Mouse (Mus musculus) gastrocnemius, postnatal 10 days (tissue): ENCODE results near the gene Chaf1a. TPM values are rescaled to one million over a fixed set of nuclear protein-coding genes. Genes with fewer than 3 reads are reported as not detected.

Experiments used
- DNase-seq: peaks from one replicate; pipeline ENCODE4 v3.0.0; 2021; ENCODE audit warnings: mixed read lengths
- total RNA-seq, 2 experiments: library from RNA; stranded (reverse); gene quantifications; 2 replicates each; pipeline ENCODE4 v1.2.3; 2021

Gene Chaf1a
- total RNA-seq, 2 experiments from 2014 or later, result 3.6 to 8.7 TPM

DNA sequence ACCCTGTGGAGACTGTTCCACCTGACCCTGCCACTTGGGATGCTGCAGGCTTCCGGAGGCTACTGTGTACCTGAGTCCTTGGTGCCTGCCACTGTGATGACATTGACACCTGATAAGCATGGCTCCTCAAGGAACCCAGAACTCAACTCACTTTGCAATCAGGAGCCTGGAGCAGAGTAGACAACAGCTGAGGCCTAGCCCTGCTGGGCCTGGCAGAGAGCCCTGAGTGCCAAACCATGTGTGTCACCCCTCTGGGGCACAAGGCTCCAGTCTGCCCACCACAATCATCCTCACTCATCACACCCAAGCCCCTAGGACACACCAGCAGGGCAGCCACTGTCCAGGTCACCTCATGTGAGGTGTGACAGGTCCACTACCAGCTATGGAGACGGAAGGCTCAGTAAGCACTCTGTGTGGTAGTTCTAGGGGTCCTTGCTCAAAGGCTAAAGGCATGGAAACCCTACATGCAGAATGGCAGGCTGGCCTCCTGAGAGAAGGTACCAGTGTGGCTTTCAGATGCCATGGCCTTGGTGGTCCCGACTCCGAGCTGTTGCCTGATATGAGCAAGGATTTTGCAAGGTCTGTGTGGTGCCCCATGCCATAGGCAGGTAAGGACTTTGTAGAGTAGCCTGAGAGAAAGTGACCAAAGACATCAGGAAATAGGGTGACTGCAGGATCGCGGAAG, 19.7 kb upstream of the Chaf1a start:
- no peak for DNase-seq

DNA sequence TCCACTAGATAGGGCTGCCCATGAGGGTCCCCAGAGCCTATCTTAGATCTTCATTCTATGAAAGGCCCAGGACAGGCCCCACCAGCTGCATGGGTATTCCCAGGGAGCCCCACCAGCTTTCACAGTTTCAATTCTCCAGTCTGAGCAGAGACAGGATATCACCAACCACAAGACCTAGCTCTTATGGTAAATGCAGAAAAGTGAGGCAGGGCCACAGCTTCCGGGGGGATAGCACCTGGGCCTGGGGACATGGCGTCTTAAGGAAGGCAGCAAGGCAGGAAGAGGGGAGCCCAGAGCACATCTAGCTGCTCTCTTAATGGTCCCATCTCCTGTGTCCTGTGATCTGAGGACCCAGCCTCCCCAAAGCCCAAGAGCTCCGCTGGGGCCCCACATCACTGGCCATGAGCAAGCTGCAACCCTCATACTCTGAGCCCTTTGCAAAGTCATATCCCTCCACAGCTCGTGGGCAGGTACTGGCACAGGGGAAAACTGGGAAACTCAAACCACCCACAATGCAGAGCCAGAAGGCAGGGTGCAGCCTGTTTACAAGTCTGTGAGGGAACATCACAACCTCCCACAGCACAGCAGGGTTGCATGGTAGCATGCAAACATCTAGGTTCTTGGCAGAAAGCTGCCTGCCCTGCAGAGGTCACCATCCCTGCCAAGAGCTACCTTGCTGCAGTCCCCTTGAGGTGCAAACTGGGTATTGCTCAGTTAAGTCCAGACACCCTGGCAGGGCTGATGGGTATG, 18.9 kb upstream of the Chaf1a start:
- no peak for DNase-seq

DNA sequence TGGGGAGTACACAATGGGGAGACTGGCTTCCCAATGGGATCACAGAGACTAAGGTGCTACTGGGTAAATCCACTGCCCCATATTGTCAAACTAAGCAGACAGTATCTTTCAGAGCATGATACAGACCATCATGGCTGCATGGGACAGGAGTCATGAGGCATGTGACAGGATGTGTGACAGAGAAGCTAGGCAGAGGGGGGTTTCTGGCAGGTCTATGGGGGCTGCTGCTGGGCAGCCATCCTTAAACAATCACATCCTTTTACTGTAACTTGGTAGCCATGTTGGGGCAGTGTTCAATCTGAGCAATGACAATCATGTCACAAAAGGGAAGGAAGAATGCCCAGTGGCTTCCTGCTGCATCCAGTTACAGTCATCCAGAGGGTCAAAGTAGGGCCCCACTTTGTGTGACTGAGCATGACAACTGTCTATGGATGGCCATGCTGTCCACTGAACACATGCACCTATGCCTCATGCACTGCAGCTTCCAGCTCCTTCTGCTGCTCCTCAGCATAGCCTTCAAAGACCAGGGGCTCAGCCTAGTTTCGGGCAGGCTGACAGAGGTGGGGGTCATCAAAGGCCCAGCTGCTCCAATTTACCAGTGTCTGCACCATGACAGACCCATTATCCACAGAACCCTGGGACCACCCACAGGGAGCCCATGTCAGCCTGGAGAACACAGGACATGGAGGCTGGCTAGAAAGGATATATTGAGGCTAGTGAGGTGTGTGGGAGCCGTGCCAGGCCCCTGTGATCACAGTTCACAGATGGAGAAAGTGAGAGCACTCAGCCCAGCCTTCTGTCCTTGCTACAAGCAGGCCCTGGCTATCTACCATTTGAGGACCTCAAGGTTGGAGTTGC, 17.9 kb upstream of the Chaf1a start:
- no peak for DNase-seq

DNA sequence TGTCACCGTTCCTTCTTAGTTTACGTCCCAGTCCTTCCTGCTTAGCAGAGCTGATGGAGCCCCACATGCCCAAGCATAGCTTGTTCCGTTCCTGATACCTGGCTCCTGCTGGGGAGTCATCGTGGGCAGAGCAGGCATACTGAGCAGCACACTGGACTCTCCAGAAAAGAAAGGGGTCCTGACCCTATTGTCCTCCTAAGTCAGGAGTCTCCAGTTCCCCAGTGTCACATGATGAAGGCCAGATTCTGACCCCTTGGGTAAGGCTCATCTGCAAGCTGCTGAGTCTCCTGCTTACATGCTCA, 17.3 kb upstream of the Chaf1a start:
- no peak for DNase-seq

DNA sequence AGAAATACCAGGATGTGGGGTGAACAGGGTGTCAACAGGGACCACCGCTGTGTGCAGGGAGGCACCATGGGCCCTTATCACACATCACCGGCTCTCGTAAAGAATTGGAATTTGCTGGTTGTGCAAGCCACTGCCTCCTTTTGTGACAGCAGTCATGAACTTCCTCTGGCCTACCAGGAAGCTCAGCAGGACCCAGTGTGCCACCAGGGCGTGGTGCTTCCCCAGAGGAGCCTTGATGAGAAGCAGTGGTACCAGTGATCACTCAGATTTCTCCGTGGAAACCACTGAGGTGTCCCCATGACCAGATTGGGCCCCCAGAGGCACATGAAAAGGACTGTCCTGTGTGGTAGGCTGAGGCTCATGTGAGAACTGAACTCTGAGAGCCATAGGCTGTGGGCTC, 16.9 kb upstream of the Chaf1a start:
- no peak for DNase-seq

DNA sequence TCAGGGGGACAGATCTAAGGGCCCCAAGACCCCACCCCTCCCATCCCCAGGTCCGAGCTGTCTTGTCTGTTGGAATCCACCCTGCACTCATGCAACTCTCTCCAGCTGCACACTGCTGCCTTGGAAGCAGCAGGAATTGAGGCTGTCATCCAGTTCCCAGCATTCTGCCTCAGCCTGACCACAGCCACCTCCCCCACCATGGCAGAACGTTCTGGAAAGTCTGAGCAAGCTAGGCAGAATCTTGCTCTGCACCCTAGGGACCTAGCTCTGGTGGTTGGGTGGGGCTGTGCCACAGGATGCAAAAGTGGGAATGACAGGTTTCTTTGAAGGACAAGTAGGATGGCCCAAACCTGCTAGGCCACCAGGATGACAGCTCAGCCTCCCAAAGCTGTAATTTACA, 15.8 kb upstream of the Chaf1a start:
- DNase-seq, result no peak

DNA sequence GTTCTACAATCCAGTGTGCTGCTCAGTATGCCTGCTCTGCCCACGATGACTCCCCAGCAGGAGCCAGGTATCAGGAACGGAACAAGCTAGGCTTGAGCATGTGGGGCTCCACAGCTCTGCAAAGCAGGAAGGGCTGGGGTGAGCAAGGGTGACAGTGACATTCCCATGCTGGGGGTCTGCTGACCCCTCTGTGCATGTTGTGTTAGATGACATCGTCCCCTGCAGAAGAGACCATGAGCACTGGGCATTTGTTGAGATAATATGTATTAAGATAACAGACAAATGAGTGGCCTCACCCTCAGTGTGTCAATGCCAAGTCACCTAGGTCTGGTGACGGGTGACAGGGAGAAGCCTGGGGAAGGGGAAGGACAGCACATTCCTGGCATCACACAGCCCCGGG, 15.3 kb upstream of the Chaf1a start:
- DNase-seq, result no peak

DNA sequence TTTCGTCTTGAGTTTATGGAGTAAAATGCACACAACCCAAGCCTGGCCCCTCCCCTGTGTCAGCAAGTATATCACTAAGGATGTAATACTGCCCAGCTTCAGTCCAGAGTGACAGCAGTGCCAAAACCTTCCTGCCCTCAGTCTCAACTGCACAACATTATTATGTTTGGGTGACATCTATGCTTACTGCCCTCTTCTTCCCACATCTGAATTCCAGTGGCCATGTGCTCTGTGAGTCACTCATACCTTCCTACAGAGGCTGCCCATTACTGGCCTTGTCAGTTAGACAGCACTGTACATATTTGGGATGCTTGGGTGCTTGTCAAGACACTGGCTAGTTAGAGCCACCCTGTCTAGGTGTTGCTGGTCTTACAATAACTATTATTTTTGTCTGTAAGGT, 13.9 kb upstream of the Chaf1a start:
- no peak for DNase-seq

DNA sequence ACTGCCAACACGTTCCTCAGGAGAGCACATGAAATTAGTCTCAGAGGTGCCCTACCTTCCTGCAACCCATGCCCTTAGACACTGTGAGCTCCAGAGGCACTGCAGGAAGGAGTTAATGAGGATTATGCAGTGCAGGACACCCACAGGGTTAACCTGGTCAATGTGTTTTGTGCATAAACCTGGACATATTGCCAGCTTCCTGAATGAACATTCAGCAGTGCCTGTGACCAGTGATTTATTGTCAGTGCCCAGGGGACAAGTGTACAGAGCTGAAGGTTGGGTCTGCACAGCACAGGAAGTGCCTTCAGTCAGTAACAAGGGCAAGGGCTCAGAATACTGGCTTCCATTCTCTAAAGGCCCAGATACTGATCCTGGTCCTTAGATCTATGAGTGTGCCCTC, 13.4 kb upstream of the Chaf1a start:
- no peak for DNase-seq

DNA sequence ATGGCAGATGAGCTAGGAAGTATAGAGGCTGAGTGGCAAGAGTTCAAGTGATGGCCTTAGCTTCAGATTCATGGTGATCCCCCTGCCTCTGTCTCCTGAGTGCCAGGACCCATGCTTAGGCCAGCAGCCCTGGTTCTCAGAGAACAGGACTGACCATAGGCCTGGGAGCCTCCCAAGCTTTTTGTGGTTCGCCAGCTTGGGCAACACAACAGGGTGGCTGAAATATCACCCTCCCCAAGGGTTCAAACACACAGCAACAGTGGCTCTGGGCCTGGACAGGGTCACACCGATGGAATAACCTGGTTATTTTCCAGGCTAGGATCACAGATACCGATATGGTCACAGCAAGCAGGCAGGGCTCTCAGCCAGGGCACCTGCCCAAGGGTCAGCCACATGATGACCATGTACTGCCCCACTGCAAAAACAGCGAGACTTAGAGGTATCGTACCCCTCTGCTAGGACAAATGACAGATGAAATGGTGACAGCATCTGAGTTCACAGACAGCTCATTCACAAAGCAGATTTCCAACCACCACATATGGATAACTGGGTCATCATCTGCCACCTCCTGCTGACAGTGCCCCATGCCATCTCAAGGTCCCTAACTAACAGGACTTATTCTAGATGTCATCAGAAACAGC, 12.3 kb upstream of the Chaf1a start:
- no peak for DNase-seq

DNA sequence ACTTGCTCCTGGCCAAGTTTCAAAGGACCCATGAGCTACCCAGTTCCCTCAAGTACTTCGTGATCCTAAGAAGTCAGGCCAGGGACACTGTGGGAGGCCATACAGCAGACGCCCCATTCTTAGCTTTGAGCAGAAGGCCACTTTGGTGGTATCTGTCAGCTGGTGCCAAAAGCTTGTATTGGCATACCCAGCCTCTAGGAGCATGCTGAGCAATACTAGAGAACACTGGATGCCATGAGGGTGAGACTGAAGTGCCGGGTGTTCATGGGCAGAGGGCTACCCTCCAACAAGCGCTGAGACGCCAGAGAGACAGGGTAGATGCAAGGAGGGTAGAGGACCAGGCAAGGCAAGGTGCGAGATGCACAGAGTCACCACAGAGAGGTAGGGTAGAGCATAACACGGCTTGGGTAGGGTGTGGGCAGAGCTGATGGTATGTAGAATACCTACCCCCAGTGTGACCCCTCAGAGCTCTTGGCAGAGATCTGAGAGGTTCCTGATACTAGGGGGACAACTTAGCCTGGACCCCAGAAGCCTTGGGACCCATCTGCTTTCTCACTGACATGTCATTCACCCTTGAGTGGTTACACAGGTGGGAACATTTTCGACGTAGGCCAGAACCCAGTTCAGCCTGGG, 9.9 kb upstream of the Chaf1a start:
- no peak for DNase-seq

DNA sequence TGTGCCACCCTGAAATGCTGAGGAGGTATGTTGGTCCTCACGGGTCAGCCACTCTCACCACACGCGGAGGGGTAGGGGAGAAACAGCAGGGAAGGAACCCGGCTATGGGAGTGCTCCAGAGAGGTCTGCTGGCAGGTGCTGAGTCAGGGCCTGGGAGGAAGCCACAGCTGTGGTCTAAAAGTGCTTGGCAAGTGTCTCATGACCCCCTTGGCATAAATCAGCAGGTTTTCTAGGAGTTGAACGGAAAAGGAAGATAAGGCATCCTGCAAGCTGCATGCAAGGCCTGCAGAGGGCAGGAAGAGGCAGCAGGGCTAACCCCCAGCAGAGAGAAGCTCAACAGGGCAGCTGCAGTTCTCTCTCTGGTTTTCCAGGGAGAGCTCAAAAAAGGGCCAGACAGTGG, 9.3 kb upstream of the Chaf1a start:
- no peak for DNase-seq

DNA sequence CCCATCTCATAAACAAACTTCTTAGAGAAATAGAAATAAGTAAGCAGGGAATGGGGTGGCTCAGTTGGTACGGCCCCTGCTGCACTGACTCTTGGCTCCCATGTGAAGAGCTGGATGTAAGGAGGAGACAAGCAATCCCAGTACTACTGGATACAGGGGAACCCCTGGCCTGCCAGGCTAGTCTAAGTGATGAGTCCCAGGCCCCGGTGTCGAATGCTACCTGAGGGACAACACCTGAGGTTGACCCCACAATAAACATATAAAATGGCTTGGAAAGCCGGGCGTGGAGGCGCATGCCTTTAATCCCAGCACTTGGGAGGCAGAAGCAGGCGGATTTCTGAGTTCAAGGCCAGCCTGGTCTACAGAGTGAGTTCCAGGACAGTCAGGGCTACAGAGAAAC, 8.8 kb upstream of the Chaf1a start:
- DNase-seq, result no peak

DNA sequence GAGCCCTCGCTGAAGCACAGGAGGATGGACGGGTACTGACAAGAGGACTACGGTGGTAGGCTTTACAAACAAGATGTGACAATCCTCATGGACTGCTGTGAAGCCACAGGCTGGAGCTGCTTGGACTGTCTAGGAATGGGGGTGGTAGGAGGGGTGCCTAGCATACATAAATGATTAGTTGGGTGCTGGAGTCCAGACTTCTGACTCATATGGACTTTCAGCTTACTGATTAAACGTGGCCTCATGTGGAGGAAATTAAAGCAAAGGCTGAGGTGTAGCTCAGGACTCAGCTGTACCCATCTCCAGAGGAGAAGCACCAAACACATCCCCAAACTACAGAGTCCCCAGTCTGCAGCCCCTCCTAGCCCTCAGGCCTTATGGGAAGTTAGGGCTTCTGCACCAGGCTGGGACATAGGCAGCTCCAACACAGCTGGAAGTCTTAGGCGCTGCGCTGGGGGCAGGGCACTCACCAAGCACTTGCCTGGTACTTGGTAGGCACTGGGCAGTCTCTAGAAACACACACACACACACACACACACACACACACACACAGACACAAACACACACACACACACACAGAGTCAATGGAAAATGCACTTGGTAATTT, 8.0 kb upstream of the Chaf1a start:
- DNase-seq, result no peak

DNA sequence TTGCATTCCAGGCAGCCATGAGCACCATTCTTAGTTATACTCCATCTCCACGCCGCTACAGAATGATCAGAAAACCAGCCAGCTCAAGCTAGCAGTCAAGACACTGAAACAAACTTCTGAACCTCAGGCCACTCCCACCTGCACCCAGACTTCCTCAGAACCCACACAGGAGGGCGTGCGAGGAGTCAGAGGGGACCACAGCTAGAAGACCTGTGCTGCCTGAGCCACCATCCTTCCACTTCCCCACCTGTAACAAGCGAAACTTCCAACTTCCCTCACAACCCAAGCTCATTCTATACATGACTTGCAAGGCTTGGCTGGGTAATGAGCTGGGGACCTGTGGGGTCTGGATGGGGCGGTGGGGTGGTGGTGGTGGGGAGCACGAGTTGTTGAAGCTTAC, 7.4 kb upstream of the Chaf1a start:
- DNase-seq, result no peak

DNA sequence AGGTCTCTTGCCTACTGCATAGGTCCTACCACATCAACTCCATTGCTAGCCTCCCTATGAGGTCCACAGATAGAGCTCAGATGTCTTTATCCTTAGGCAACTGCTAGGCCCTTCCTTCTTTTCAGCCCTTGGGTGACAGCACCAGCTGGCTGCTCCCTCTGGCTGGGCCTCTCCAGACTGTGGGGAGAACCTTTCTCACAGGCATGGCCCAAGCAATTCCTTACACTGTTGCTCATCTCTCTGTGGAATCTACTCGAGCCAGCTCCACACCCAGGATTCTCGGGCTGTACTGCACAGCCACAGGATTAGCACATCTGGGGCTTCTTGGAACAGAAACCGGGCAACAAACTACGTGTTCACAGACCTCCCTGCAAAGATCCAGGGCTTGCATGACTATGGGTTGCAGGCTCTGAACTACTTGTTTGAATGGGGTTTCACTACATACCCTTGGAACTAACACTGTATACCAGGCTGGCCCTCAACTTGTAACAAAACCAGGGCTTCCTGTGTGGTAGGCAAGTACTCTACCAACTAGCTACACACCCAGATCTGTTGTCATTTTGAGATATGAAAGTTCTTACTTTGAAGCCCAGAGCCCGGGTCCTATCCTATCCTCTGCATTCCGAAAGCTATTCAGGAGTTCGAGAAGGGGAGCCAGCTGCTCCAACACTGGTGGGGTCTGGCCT, 6.1 kb upstream of the Chaf1a start:
- DNase-seq, result no peak

DNA sequence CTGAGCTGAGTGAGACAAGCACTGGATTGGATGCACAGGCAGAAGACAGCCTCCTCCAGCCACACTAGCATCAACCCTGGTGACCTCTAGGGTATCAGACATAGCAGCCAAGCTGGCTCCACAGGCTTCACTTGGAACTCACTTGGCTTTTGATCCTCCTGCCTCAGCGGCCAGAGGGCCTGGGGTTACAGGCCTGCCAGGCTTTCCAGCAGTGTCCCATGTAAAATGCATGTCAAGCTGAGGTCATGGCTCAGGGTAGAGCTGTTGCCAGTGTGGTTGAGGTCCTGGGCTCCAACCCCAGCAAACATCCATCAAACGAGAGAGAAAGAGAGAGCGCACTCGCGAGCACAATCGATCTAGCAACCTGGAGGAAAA, 5.5 kb upstream of the Chaf1a start:
- no peak for DNase-seq

DNA sequence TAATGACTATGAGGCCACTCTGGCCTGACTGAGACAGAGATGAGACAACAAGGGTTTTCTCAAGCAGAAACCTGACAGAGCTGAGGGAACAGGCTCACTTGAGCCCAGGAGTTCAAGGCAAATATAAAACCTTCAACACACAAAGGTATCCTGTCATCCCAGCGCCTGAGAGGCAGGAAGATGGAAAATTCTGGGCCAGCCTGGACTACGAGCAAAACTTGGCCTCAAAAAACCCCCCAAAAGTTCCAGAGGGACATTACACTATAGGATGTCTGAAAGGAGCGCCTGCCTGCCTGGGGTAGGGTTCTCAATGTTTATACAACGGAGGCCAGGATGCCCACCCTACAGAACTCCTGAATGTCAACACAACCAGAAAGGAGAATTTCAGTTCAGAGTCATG, 5.0 kb upstream of the Chaf1a start:
- DNase-seq, result no peak

DNA sequence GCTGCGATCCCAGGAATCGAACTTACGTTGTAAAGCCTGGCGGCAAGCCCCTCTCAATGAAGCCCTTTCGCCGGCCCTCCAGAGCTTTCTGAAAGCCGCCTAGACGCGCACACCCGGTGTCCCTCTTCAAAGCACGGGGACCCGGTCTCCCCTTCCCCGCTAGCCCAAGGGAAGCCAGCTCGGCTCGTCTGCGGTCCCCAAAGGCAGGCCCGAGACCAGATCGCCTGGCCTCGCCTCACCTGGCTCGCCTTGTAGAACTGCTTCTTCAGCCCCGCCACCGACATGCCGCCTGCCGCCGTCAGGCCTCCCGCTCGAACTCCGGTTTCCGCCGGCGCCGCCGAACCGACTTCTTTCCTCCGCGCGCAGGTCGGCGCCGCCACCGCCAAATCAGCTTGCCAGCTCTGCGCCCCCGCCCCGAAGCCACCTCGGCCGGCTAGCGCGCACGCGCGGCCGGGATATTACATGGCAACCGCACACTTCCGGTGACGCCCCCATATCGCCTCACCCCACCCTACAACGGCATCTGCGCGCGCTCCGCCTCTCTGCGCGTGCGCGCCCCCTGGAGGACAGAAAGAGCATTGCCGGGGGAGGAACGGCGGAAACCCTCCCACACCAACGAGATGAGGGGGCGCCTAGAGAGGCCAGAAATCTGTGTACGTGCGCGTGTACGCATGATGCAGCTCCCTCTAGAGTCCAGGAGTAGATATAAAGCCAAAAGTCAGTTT, 3.9 kb upstream of the Chaf1a start, which contains the start of gene Sh3gl1:
Gene Sh3gl1 (minus strand): TSS at position 460 of the 725 bp plus-strand sequence.
- peak; percentile 99 for DNase-seq

DNA sequence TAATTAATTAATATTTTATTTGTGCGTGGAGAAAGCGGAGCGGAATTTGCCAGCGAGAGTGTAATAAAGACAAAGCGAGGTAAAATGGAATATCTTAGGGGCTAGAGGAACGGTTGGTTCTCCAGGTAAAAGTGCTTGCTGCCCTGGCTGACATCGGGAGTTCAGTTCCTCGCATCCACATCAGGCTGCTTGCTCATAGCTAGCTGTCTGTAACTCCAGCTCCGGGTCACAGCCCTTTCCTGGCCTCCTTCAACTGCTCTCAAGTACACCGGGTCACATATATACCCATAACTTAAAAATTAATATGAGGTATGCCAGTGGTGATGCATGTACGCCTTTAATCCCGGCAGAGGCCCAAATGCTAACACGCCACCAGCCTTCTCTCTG, 3.3 kb upstream of the Chaf1a start:
- DNase-seq, result no peak
